Comparison of ENCODE assay signal across 34 mouse cellular contexts in the genomic region with DNA sequence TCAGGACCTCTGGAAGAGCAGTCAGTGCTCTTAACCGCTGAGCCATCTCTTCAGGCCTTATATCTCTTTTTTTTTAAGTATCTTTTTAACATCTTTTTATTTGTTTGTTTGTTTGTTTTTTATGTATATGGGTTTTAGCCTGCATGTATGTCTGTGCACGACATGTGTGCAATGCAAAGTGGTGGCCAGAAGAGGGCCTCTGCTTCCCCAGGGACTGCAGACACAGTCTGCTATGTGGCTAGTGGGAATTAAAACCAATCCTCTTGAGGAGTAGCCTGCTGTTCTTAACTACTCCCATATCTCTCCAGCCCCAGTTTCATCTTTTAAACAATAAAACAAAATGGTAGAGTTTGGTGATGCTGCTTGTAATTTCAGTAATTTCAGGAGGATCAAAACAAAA. TPM values are rescaled to one million over a fixed set of nuclear protein-coding genes. Genes with fewer than 3 reads are reported as not detected.
A peak's percentile ranks its signal among the peaks of the same experiment; 100 is the strongest.
DNase-seq lines count a peak whose midpoint lies in the region; ATAC-seq and TF ChIP-seq lines count a peak whose summit lies in the region.
"Had no signal": no experiment of that assay in that cellular context is flagged by ENCODE, and none has a peak within 500 bp of the region (broad histone marks: within the 10 kb centered on the region; RNA-seq: fewer than 3 reads in every experiment).

No protein-coding gene starts in this region.

- no peak overlapping the region for H3K27ac ChIP-seq in intestine, postnatal 0 days (ENCODE audit: low read depth, low read length)
- H3K27ac ChIP-seq in intestine, embryonic 16.5 days (ENCODE audit: low read length): no peak overlapping the region
- H3K27ac ChIP-seq in CH12.LX (ENCODE audit: insufficient read depth, low read depth): no peak overlapping the region
- H3K27ac ChIP-seq: forebrain, embryonic 12.5 days; hindbrain, embryonic 12.5 days; limb, embryonic 12.5 days; liver, embryonic 15.5 days; midbrain, embryonic 13.5 days had no signal

- H3K4me3 ChIP-seq in intestine, postnatal 0 days (ENCODE audit: low read depth, low read length): no peak overlapping the region
- no peak overlapping the region for H3K4me3 ChIP-seq in intestine, embryonic 16.5 days (ENCODE audit: low read length)
- no peak overlapping the region for H3K4me3 ChIP-seq in CH12.LX (replicated peaks in 1 of 3; ENCODE audit: low read depth in 2 of 3, low read length in 2 of 3, poor library complexity in 1 of 3)
- H3K4me3 ChIP-seq: erythroblast, embryonic 14.5 days; forebrain, embryonic 12.5 days; hindbrain, embryonic 12.5 days; limb, embryonic 12.5 days; liver, embryonic 15.5 days; megakaryocyte, embryonic 14.5 days; midbrain, embryonic 13.5 days had no signal

- no peak for TF ChIP-seq RAD21 in CH12.LX (IDR thresholded peaks at IDR 0.05; ENCODE audit: low read depth, low read length)

- no peak for TF ChIP-seq EP300 in CH12.LX (IDR thresholded peaks at IDR 0.05; ENCODE audit: low read length)

- H3K79me2 ChIP-seq in CH12.LX (replicated peaks; ENCODE audit: control insufficient read depth, extremely low read depth, insufficient read depth, poor library complexity, severe bottlenecking): no peaks in the 10 kb centered on the region

- WGBS in intestine, postnatal 0 days: 93% methylated on average over 2 of the region's 2 CpGs
- WGBS in intestine, embryonic 16.5 days: 91% methylated on average over 2 of the region's 2 CpGs

- DNase-seq in 3T3-L1 (ENCODE audit: low read depth, low spot score) (peak; percentile 17), CH12.LX (ENCODE audit: extremely low read depth) (no peak), Patski (ENCODE audit: low read depth, low spot score) (no peak)
- no peak for DNase-seq in left cerebral cortex, adult 9 months (ENCODE audit: low spot score in 2 of 2)
- no peak for DNase-seq in lung, adult 18-20 months
- DNase-seq: adrenal gland, postnatal 25 days; cerebellum, adult 18-20 months; cerebellum, postnatal 10 days; forebrain, postnatal 0 days; gastrocnemius, postnatal 10 days; heart, postnatal 36 days; kidney, adult 18-20 months; kidney, postnatal 4 days; layer of hippocampus, adult 9-11 months; lung, postnatal 4 days had no signal

- dilution Hi-C loops in CH12.LX (cut with MboI; ENCODE audit: extremely low pct_ligation_motif_present, extremely low pct_unique_long_range_greater_than_20kb, low sequenced_read_pairs): no loop called here

- no peak for TF ChIP-seq POLR2A in CH12.LX (IDR thresholded peaks at IDR 0.05; ENCODE audit: low read depth, low read length)

- no peak for ATAC-seq in intestine, postnatal 0 days
- no peak for ATAC-seq in intestine, embryonic 16.5 days
- ATAC-seq in Patski: no peak
- no peak for ATAC-seq in cerebellum, adult (ENCODE audit: insufficient number of reproducible peaks, low FRiP score, low TSS enrichment)
- ATAC-seq: forebrain, postnatal 0 days; midbrain, embryonic 13.5 days had no signal

- no peak overlapping the region for H3K9ac ChIP-seq in intestine, postnatal 0 days (ENCODE audit: low read depth, low read length)
- no peak overlapping the region for H3K9ac ChIP-seq in intestine, embryonic 16.5 days (ENCODE audit: low read depth, low read length)
- no peak overlapping the region for H3K9ac ChIP-seq in CH12.LX (ENCODE audit: insufficient read depth, low read depth)
- H3K9ac ChIP-seq: forebrain, embryonic 12.5 days; forebrain, postnatal 0 days; hindbrain, embryonic 12.5 days; limb, embryonic 12.5 days; liver, embryonic 15.5 days; midbrain, embryonic 13.5 days had no signal

- H3K4me2 ChIP-seq in intestine, postnatal 0 days (replicated peaks; ENCODE audit: low read depth): no peak overlapping the region
- H3K4me2 ChIP-seq in intestine, embryonic 16.5 days (ENCODE audit: low read depth, low read length): no peak overlapping the region
- H3K4me2 ChIP-seq in CH12.LX (ENCODE audit: insufficient read depth, low read depth, poor library complexity, severe bottlenecking): no peak overlapping the region
- H3K4me2 ChIP-seq: forebrain, embryonic 12.5 days; heart, embryonic 11.5 days; hindbrain, embryonic 12.5 days; limb, embryonic 12.5 days; liver, embryonic 15.5 days; midbrain, embryonic 13.5 days had no signal

- POLR2A ChIA-PET in Patski (lab: Charles Lee): no interaction called here

- TF ChIP-seq CTCF in intestine, postnatal 0 days (IDR thresholded peaks at IDR 0.05; ENCODE audit: low read depth): peak; percentile 27; the same call in 1 of the 2 replicates
- peak; percentile 7 to 12; a peak in 1 of 4 replicates for TF ChIP-seq CTCF in CH12.LX (conservative IDR thresholded peaks at IDR 0.05 in 1 of 2, IDR thresholded peaks at IDR 0.05 in 1 of 2; ENCODE audit: low read depth in 2 of 2, low read length in 2 of 2)
- TF ChIP-seq CTCF in Patski (IDR thresholded peaks at IDR 0.05): peak; percentile 41

- H3K9me3 ChIP-seq in intestine, postnatal 0 days (ENCODE audit: control insufficient read depth): no peaks in the 10 kb centered on the region
- no peaks in the 10 kb centered on the region for H3K9me3 ChIP-seq in intestine, embryonic 16.5 days (ENCODE audit: control insufficient read depth, low read length)
- H3K9me3 ChIP-seq in CH12.LX (replicated peaks; ENCODE audit: low read length): no peaks in the 10 kb centered on the region
- H3K9me3 ChIP-seq: forebrain, embryonic 12.5 days; hindbrain, embryonic 12.5 days; limb, embryonic 12.5 days; liver, embryonic 15.5 days; megakaryocyte, embryonic 14.5 days; midbrain, embryonic 13.5 days had no signal

- no peaks in the 10 kb centered on the region for H3K4me1 ChIP-seq in intestine, postnatal 0 days (replicated peaks; ENCODE audit: control insufficient read depth, insufficient read depth, low read length)
- peaks cover 4% of the 10 kb centered on the region for H3K4me1 ChIP-seq in intestine, embryonic 16.5 days (ENCODE audit: control insufficient read depth, insufficient read depth, low read length)
- H3K4me1 ChIP-seq in CH12.LX (ENCODE audit: control insufficient read depth in 1 of 2, insufficient read depth in 2 of 2): peaks cover 3% of the 10 kb centered on the region in 2 experiments; a peak in 2 of 4 replicates

- peaks cover 3% of the 10 kb centered on the region; the same call in 1 of the 2 replicates for H3K36me3 ChIP-seq in intestine, postnatal 0 days (ENCODE audit: control insufficient read depth, insufficient read depth)
- no peaks in the 10 kb centered on the region for H3K36me3 ChIP-seq in intestine, embryonic 16.5 days (ENCODE audit: control insufficient read depth, insufficient read depth, low read length)
- H3K36me3 ChIP-seq in CH12.LX (replicated peaks in 1 of 2; ENCODE audit: control insufficient read depth in 1 of 2, insufficient read depth in 1 of 2, low read length in 1 of 2): peaks cover 0 to 6% of the 10 kb centered on the region in 2 experiments
- H3K36me3 ChIP-seq: forebrain, embryonic 12.5 days; hindbrain, embryonic 12.5 days; liver, embryonic 15.5 days; midbrain, embryonic 13.5 days had no signal

- no peaks in the 10 kb centered on the region for H3K27me3 ChIP-seq in intestine, postnatal 0 days (replicated peaks; ENCODE audit: control insufficient read depth, insufficient read depth, low read length)
- no peaks in the 10 kb centered on the region for H3K27me3 ChIP-seq in intestine, embryonic 16.5 days (replicated peaks; ENCODE audit: control insufficient read depth, insufficient read depth, low read length)
- H3K27me3 ChIP-seq in CH12.LX (replicated peaks) (peaks cover 12% of the 10 kb centered on the region), Patski (no peaks in the 10 kb centered on the region)
- H3K27me3 ChIP-seq: hindbrain, embryonic 12.5 days; limb, embryonic 12.5 days; liver, embryonic 15.5 days had no signal

- CTCF ChIA-PET in Patski (lab: Charles Lee): interaction anchor here (0.7 kb wide), 1 partner anchor 15 kb away, joined by 3 read pairs; no protein-coding TSS in a partner anchor

- in situ Hi-C loops in CH12.LX (cut with MboI; ENCODE audit: low pct_ligation_motif_present, low pct_unique_long_range_greater_than_20kb, low sequenced_read_pairs) (no loop called here), Patski (cut with MboI; ENCODE audit: low pct_unique_long_range_greater_than_20kb) (no loop called here)

TF ChIP-seq in CH12.LX, 34 proteins besides CTCF, POLR2A, EP300 and RAD21:
- no peak for TF ChIP-seq HCFC1 (IDR thresholded peaks at IDR 0.05; ENCODE audit: low read depth, low read length)
- no peak for TF ChIP-seq KAT2A (IDR thresholded peaks at IDR 0.05; ENCODE audit: insufficient replicate concordance, low read length)
- no peak for TF ChIP-seq IRF4 (IDR thresholded peaks at IDR 0.05; ENCODE audit: low read depth, low read length)
- TF ChIP-seq ZC3H11A (IDR thresholded peaks at IDR 0.05; ENCODE audit: low read depth, low read length): no peak
- no peak for TF ChIP-seq TBP (conservative IDR thresholded peaks at IDR 0.05; ENCODE audit: low read depth, low read length)
- TF ChIP-seq PAX5 (IDR thresholded peaks at IDR 0.05; ENCODE audit: low read length): no peak
- no peak for TF ChIP-seq MAZ (IDR thresholded peaks at IDR 0.05; ENCODE audit: low read depth, low read length)
- no peak for TF ChIP-seq ZMIZ1 (IDR thresholded peaks at IDR 0.05; ENCODE audit: low read depth, low read length)
- no peak for TF ChIP-seq E2F4 (IDR thresholded peaks at IDR 0.05; ENCODE audit: insufficient replicate concordance, low read depth, low read length)
- no peak for TF ChIP-seq BHLHE40 (IDR thresholded peaks at IDR 0.05; ENCODE audit: low read depth, low read length)
- TF ChIP-seq JUN (IDR thresholded peaks at IDR 0.05; ENCODE audit: insufficient read depth, low read depth, low read length): no peak
- TF ChIP-seq JUND (conservative IDR thresholded peaks at IDR 0.05; ENCODE audit: low read depth, low read length): no peak

RNA-seq across cellular contexts. Expression of gene Spr, which starts 2.0 kb away (rescaled TPM):
- polyA plus RNA-seq in intestine, postnatal 0 days (2015; fragmentation: Nextera tagmentation; extraction: Ambion mirVana): 66.2 and 70.7 TPM in 2 replicates
- polyA plus RNA-seq in intestine, embryonic 16.5 days (2015; fragmentation: Nextera tagmentation; extraction: Ambion mirVana): 94.1 and 101 TPM in 2 replicates
- 64.4 and 70.8 TPM in 2 replicates for total RNA-seq in CH12.LX (2012; rRNA removed)
- total RNA-seq in CH12.LX (2014; rRNA removed): 42.8 and 44.3 TPM in 2 replicates
- polyA plus RNA-seq in CH12.LX (2012; ENCODE audit: insufficient read length, low read depth): 69.3 and 76.7 TPM in 2 replicates
- 73.1 TPM for polyA plus RNA-seq in Patski (2021)

RNA-seq across cellular contexts. Expression of gene Emx1, which starts 47.7 kb away (rescaled TPM):
- polyA plus RNA-seq in intestine, postnatal 0 days (2015; fragmentation: Nextera tagmentation; extraction: Ambion mirVana): not detected in 2 replicates
- polyA plus RNA-seq in intestine, embryonic 16.5 days (2015; fragmentation: Nextera tagmentation; extraction: Ambion mirVana): 0.10 TPM in 1 of 2 replicates, not detected in the other
- total RNA-seq in CH12.LX (2012; rRNA removed): not detected in 2 replicates
- not detected in 2 replicates for total RNA-seq in CH12.LX (2014; rRNA removed)
- not detected in 2 replicates for polyA plus RNA-seq in CH12.LX (2012; ENCODE audit: insufficient read length, low read depth)
- not detected for polyA plus RNA-seq in Patski (2021)
- total RNA-seq: adrenal gland, adult 18-20 months; adrenal gland, postnatal 25 days; gastrocnemius, postnatal 10 days; heart, postnatal 36 days; liver, adult 2 months; monocyte, adult 5-6 weeks had no signal
- polyA plus RNA-seq: C2C12; erythroblast, embryonic 14.5 days; heart, embryonic 11.5 days; heart, embryonic 16.5 days; liver, adult 2 months; liver, embryonic 15.5 days; lung, embryonic 16.5 days; neural tube, embryonic 14.5 days; stomach, embryonic 14.5 days had no signal
